In genomic region chr5:137784546-137784945, GRCm38 (mm10) we compare ENCODE assay signal across 8 mouse cellular contexts. TPM values are rescaled to one million over a fixed set of nuclear protein-coding genes. Genes with fewer than 3 reads are reported as not detected.
A peak's percentile ranks its signal among the peaks of the same experiment; 100 is the strongest.
DNase-seq lines count a peak whose midpoint lies in the region; ATAC-seq and TF ChIP-seq lines count a peak whose summit lies in the region.

No protein-coding gene starts in this region.

- H3K9ac ChIP-seq in hindbrain, embryonic 15.5 days, result peak overlapping the region; percentile 93
- H3K9ac ChIP-seq in midbrain, embryonic 15.5 days, result peak overlapping the region; percentile 88; the same call in 1 of the 2 replicates

- no peak for ATAC-seq in hindbrain, embryonic 15.5 days (ENCODE audit: low FRiP score, low read depth)
- ATAC-seq in midbrain, embryonic 15.5 days (replicated peaks), result no peak

- H3K4me1 ChIP-seq in hindbrain, embryonic 15.5 days (replicated peaks), result peaks cover 64% of the 10 kb centered on the region
- peaks cover 59% of the 10 kb centered on the region for H3K4me1 ChIP-seq in midbrain, embryonic 15.5 days

- H3K4me3 ChIP-seq in left cerebral cortex, adult 2 months, result peak overlapping the region; percentile 92
- peak overlapping the region; percentile 77 for H3K4me3 ChIP-seq in hindbrain, embryonic 15.5 days
- peak overlapping the region; percentile 72 for H3K4me3 ChIP-seq in midbrain, embryonic 15.5 days

- peak overlapping the region; percentile 96; the same call in 1 of the 2 replicates for H3K27ac ChIP-seq in left cerebral cortex, adult 2 months
- H3K27ac ChIP-seq in hindbrain, embryonic 15.5 days (replicated peaks), result peak overlapping the region; percentile 99; the same call in 1 of the 2 replicates
- no peak overlapping the region for H3K27ac ChIP-seq in midbrain, embryonic 15.5 days

- peaks cover 30% of the 10 kb centered on the region for H3K36me3 ChIP-seq in hindbrain, embryonic 15.5 days
- peaks cover 12% of the 10 kb centered on the region; the same call in 1 of the 2 replicates for H3K36me3 ChIP-seq in midbrain, embryonic 15.5 days (replicated peaks)

- TF ChIP-seq CTCF in left cerebral cortex, adult 2 months (IDR thresholded peaks at IDR 0.05), result no peak

- no peaks in the 10 kb centered on the region for H3K9me3 ChIP-seq in hindbrain, embryonic 15.5 days
- no peaks in the 10 kb centered on the region for H3K9me3 ChIP-seq in midbrain, embryonic 15.5 days

- peak overlapping the region; percentile 79 for H3K4me2 ChIP-seq in hindbrain, embryonic 15.5 days
- peak overlapping the region; percentile 91 for H3K4me2 ChIP-seq in midbrain, embryonic 15.5 days

- intact Hi-C loops in left cerebral cortex, adult 2 months (cut with DNase I), result loop anchor here (10.0 kb wide), 1 partner anchor 330 kb away; the partner anchor contains the start of gene Zscan21
- intact Hi-C loops in left cerebral cortex, postnatal 4 days (cut with DNase I), result no loop called here

- 84% methylated on average over 14 of the region's 14 CpGs for WGBS in hindbrain, embryonic 15.5 days
- WGBS in midbrain, embryonic 15.5 days, result 83% methylated on average over 14 of the region's 14 CpGs

- no peak for DNase-seq in left cerebral cortex, adult 2 months (ENCODE audit: extremely low spot score in 1 of 2, low spot score in 2 of 2)
- no peak for DNase-seq in left cerebral cortex, postnatal 4 days
- peak; percentile 25 to 36 for DNase-seq in cerebellum, postnatal 10 days
- DNase-seq in Muller cell, postnatal 12 days (ENCODE audit: inconsistent ontology term), result no peak
- no peak for DNase-seq in frontal cortex, postnatal 25 days (ENCODE audit: low spot score in 2 of 2)
- DNase-seq in frontal cortex, postnatal 10 days (ENCODE audit: low spot score in 2 of 2), result no peak

- no peaks in the 10 kb centered on the region; the same call in 1 of the 2 replicates for H3K27me3 ChIP-seq in hindbrain, embryonic 15.5 days
- H3K27me3 ChIP-seq in midbrain, embryonic 15.5 days (replicated peaks), result no peaks in the 10 kb centered on the region

RNA-seq across cellular contexts. Expression of gene Mepce, which starts 2.9 kb away (rescaled TPM):
- total RNA-seq in left cerebral cortex, adult 2 months (2021), result 10 to 100 TPM; 40.1 to 45.2 TPM
- total RNA-seq in left cerebral cortex, postnatal 4 days (2021), result 10 to 100 TPM; 32.9 to 35.2 TPM
- 9.7 and 11.0 TPM in 2 replicates for polyA plus RNA-seq in hindbrain, embryonic 15.5 days (2015; fragmentation: Nextera tagmentation; extraction: Ambion mirVana)
- polyA plus RNA-seq in midbrain, embryonic 15.5 days (2015; fragmentation: Nextera tagmentation; extraction: Ambion mirVana), result 10.7 and 10.8 TPM in 2 replicates

RNA-seq across cellular contexts. Expression of gene Zcwpw1, which starts 3.1 kb away (rescaled TPM):
- 1 to 10 TPM; 5.7 to 8.2 TPM for total RNA-seq in left cerebral cortex, adult 2 months (2021)
- 1 to 10 TPM; 5.4 to 6.1 TPM for total RNA-seq in left cerebral cortex, postnatal 4 days (2021)
- 11.9 and 12.8 TPM in 2 replicates for polyA plus RNA-seq in hindbrain, embryonic 15.5 days (2015; fragmentation: Nextera tagmentation; extraction: Ambion mirVana)
- 10.5 and 11.9 TPM in 2 replicates for polyA plus RNA-seq in midbrain, embryonic 15.5 days (2015; fragmentation: Nextera tagmentation; extraction: Ambion mirVana)

RNA-seq across cellular contexts. Expression of gene Ppp1r35, which starts 5.9 kb away (rescaled TPM):
- 10 to 100 TPM; 22.8 to 25.6 TPM for total RNA-seq in left cerebral cortex, adult 2 months (2021)
- 10 to 100 TPM; 28.4 to 38.6 TPM for total RNA-seq in left cerebral cortex, postnatal 4 days (2021)
- polyA plus RNA-seq in hindbrain, embryonic 15.5 days (2015; fragmentation: Nextera tagmentation; extraction: Ambion mirVana), result 43.4 and 44.7 TPM in 2 replicates
- polyA plus RNA-seq in midbrain, embryonic 15.5 days (2015; fragmentation: Nextera tagmentation; extraction: Ambion mirVana), result 37.3 and 45.0 TPM in 2 replicates

RNA-seq across cellular contexts. Expression of gene Tsc22d4, which starts 39.0 kb away (rescaled TPM):
- total RNA-seq in left cerebral cortex, adult 2 months (2021), result 100 to 1,000 TPM; 150 to 156 TPM
- total RNA-seq in left cerebral cortex, postnatal 4 days (2021), result 10 to 100 TPM; 61.6 to 71.9 TPM
- polyA plus RNA-seq in hindbrain, embryonic 15.5 days (2015; fragmentation: Nextera tagmentation; extraction: Ambion mirVana), result 84.5 and 88.6 TPM in 2 replicates
- 58.0 and 59.8 TPM in 2 replicates for polyA plus RNA-seq in midbrain, embryonic 15.5 days (2015; fragmentation: Nextera tagmentation; extraction: Ambion mirVana)

RNA-seq across cellular contexts. Expression of gene Nyap1, which starts 43.1 kb away (rescaled TPM):
- total RNA-seq in left cerebral cortex, adult 2 months (2021), result 10 to 100 TPM; 76.3 to 81.7 TPM
- total RNA-seq in left cerebral cortex, postnatal 4 days (2021), result 100 to 1,000 TPM; 195 to 197 TPM
- polyA plus RNA-seq in hindbrain, embryonic 15.5 days (2015; fragmentation: Nextera tagmentation; extraction: Ambion mirVana), result 44.1 and 48.5 TPM in 2 replicates
- polyA plus RNA-seq in midbrain, embryonic 15.5 days (2015; fragmentation: Nextera tagmentation; extraction: Ambion mirVana), result 58.6 and 61.2 TPM in 2 replicates

Comparison
In these comparisons a context has a peak if more than half of its experiments do, and no peak if none do; other contexts are left out.
1. DNase-seq: peak in cerebellum, postnatal 10 days (2 of 2); none in left cerebral cortex, adult 2 months (0 of 2), left cerebral cortex, postnatal 4 days (single experiment), Muller cell, postnatal 12 days (single experiment), frontal cortex, postnatal 25 days (0 of 2) and frontal cortex, postnatal 10 days (0 of 2).
2. Peak in every context shown above with its lines, with median percentiles within 50 percentile points of each other: H3K4me3 ChIP-seq.